Mouse (Mus musculus) olfactory bulb, adult 2 months (tissue): ENCODE results near the gene Slc22a5. TPM values are rescaled to one million over a fixed set of nuclear protein-coding genes. Genes with fewer than 3 reads are reported as not detected.

Experiments used
- H3K27ac ChIP-seq: fragments of 200-500 bp; 2 replicates; pipeline ENCODE4 v1.5.1; 2012; ENCODE audit warnings: low read depth, low read length; ENCODE audit not compliant: insufficient read depth
- H3K4me1 ChIP-seq: fragments of 200-500 bp; 2 replicates; pipeline ENCODE4 v1.6.1; 2012; ENCODE audit warnings: low read length; ENCODE audit not compliant: control insufficient read depth, insufficient read depth
- H3K4me3 ChIP-seq: fragments of 200-500 bp; 2 replicates; pipeline ENCODE4 v1.5.1; 2012; ENCODE audit warnings: mild to moderate bottlenecking, low read depth, low read length, moderate library complexity; ENCODE audit not compliant: insufficient read depth
- CTCF ChIP-seq: fragments of 200-500 bp; IDR thresholded peaks from 2 replicates; pipeline ENCODE4 v1.5.1; 2012; ENCODE audit warnings: low read depth, mild to moderate bottlenecking, low read length, moderate library complexity; ENCODE audit not compliant: insufficient read depth
- POLR2A ChIP-seq: fragments of 200-500 bp; IDR thresholded peaks from 2 replicates; pipeline ENCODE4 v1.6.1; 2012; ENCODE audit warnings: mild to moderate bottlenecking, low read depth, low read length, moderate library complexity; ENCODE audit not compliant: insufficient read depth
- WGBS: fragments of 180-500 bp; shearing (Covaris S2); methylation state at CpG from one replicate; pipeline ENCODE4 v1.1.7; 2018; 5-methylcytosine and 5-hydroxymethylcytosine counted together
- polyA plus RNA-seq: library from polyadenylated mRNA; stranded (reverse); fragments of >200 nt; gene quantifications from 2 replicates; pipeline ENCODE4 v1.2.4, GENCODE M21; 2012; ENCODE audit warnings: low replicate concordance; ENCODE audit not compliant: missing spikeins, insufficient read depth, insufficient read length

Gene Slc22a5
- polyA plus RNA-seq, 1 experiment, result not detected

DNA sequence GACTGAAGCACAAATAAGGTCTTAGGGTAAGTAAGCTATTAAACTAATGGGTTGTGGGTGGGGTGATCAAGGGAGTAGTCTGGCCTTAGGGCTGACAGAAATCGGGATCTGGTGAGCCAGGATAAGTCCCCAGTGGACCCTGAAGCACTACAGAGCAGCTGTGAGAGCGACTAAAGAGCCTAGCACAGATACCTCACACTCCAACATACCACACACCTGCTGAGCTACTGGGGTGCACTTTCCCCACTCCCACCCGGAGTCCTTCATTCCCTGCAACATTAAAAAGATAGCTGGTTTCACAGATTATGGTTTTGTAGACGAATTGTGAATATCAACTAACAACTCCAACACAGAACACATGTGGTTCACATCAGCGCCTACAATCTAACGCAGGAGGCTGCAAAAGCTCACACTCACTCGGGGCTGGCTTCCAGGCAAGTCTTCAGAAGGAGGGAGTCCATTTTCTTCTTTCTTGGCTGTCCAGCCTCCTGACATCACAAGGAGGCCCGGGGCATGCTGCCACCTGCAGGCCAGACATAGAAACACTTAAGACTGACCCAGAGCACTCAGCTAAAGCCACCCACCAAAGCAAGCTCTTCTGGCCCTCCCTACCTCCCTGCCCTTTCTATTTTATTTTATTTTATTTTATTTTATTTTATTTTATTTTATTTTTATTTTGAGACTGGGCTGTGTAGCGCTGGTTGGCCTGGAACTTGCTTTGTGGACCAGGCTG, 41.7 kb downstream of the Slc22a5 start:
- Histone ChIP-seq H3K4me3 (no peak overlapping the region), H3K27ac (no peak overlapping the region), H3K4me1 (no peaks in the 10 kb centered on the region)
- TF ChIP-seq POLR2A (no peak), CTCF (peak; percentile 66; the same call in 1 of the 2 replicates)
- 51% methylated on average over 9 of the region's 9 CpGs for WGBS

DNA sequence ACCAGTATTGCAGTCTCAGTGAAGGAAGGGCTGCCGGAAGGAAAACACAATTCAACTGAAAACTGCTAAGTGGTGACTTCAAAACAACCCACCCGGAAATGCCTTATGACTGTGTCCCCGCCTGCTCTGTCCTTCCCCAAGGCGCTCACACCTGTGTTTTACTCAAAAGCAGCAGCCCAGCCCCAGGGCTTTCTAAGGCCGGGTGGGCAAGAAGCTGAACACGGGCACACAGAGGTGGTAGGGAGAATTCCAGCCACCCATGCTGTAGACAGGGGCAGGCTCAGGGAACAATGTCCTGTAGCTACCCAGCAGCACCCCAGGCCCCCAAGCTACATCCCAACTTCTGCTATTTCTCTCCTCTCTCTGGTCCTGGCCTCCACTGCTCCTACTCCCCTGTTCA, 45.8 kb downstream of the Slc22a5 start:
- 90% methylated on average over 6 of the region's 6 CpGs for WGBS
- TF ChIP-seq CTCF (no peak), POLR2A (no peak)
- Histone ChIP-seq H3K4me1 (peaks cover 8% of the 10 kb centered on the region), H3K4me3 (no peak overlapping the region), H3K27ac (no peak overlapping the region)

DNA sequence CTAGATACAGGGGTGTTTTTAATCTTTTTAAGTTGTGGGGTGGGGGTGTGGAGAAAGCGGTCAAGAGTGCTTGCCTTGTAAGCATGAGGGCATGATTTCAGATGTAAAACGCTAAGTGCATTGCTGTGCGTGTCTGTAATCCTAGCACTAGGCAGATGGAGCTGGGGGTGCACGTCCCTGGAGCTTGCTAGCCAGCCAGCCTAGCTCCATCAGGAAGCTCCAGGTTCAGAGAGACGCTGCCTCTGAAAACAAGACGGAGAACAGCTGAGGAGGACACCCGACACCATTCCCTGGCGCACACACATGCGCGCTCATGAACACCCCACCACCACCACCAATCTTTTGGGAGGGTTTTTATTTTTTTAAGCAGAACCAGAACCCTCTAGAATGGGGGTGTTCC, 48.4 kb downstream of the Slc22a5 start:
- H3K27ac ChIP-seq, result no peak overlapping the region
- TF ChIP-seq POLR2A (no peak), CTCF (no peak)
- no peak overlapping the region for H3K4me3 ChIP-seq
- WGBS, result 92% methylated on average over 10 of the region's 10 CpGs
- peaks cover 8% of the 10 kb centered on the region for H3K4me1 ChIP-seq

DNA sequence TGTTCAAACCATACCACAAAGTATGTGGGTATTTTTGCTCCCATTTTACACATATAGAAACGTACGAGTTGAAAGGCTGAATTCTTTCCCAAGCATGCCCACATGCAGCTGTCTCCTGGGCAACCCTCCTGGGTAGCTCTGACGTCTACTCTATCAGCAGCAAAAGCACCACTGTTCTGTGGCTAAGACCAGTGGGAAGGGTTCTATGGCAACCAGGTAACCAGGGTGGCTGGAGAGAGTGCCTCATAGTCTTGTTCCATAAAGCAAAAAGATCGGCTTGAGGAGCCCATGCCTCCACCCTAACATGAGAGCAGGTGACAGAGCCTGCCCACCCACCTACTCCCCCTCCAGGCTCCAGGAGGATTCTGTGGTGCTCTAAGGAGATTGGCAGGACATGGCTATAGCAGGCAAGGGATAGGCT, 49.3 kb downstream of the Slc22a5 start:
- Histone ChIP-seq H3K4me3 (no peak overlapping the region), H3K27ac (no peak overlapping the region), H3K4me1 (peaks cover 8% of the 10 kb centered on the region)
- no peak for TF ChIP-seq CTCF
- no peak for TF ChIP-seq POLR2A
- 39% methylated on average over 4 of the region's 4 CpGs for WGBS

DNA sequence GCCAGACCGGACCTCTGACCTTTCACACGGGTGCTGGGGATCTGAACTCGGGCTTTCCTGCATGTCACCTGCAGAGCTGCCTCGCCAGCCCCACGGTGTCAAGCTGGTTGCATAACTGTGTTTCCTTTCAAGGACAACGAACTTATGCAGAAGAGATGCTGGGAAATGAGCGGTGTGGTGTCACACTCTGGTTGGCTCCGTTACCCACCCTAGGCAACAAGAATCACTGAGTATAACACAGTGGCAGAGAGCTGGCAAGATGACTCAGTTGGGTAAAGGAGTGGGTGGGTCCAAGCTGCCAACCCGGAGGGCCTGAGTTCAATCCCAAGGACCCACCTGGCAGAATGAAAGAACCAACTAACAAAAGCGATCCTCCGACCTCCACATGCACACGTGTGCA, 49.9 kb downstream of the Slc22a5 start:
- 71% methylated on average over 12 of the region's 12 CpGs for WGBS
- TF ChIP-seq CTCF (no peak), POLR2A (no peak)
- H3K4me3 ChIP-seq, result no peak overlapping the region
- H3K4me1 ChIP-seq, result peaks cover 8% of the 10 kb centered on the region
- no peak overlapping the region for H3K27ac ChIP-seq

DNA sequence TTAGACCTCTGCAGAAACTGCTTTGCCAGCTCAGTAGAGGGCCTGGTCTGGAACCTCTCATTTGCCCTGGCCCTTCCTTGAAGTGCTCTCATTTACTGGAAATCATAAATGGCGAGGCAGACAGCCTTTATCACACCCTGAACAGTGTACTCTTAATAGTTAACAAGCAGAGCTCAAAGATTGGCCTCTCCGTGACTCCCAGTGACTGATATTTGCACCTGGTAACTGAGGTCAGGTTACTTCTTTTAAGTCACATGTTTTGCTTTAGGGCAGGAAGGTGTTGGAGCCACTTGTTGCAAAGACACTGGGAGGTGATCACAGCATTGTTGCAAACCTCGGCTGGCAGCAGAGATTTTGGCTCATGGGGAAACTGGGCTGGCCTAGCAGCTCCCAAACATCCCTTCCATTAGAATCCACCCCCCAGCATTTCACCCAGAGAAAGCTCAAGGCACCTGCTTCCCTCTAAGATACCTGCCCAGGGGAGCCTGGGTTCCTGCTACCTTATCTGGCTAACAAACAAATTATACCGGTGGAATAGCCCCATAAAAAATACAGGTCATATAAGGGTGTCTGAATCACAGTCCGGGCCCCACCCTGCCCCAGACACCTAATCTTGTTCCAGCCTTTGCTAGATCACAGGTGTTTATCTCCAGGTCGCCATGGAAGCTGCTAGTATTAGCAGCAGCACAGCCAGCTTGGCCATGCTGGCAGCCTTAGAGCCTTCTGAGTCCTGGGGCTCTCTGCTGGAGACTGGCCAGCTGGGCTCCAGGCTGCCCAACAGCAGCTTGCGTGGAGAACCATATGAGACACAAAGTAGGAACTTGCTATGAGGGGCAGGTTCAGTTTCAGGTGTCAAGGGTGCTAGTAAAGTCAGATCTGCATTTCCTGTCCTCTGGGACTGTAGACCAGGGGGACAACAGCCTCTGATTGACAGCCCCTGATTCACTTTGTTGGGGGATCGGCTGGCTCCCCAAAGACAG, 51.5 kb downstream of the Slc22a5 start:
- peaks cover 8% of the 10 kb centered on the region for H3K4me1 ChIP-seq

DNA sequence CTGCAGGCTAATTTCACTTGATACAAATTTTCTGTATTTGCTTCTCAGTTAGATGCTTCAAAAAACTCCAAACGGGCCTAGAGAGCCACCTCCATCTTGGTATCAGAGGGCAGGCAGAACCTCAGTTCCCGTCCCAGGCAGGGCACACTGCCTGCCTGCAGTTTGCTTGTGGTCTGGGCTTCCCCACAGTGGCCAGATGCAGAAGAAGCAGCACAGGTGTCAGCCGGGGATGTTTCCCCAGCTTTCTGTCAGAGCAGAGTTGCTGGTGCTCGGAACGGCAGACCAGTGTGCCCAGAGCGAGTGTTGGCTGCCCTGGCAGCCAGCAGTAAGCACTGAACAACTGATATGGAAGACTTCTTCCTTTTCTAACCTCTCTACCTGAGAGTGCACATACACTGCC, 52.3 kb downstream of the Slc22a5 start:
- no peak for TF ChIP-seq POLR2A
- Histone ChIP-seq H3K27ac (no peak overlapping the region), H3K4me1 (peaks cover 8% of the 10 kb centered on the region), H3K4me3 (no peak overlapping the region)
- 92% methylated on average over 6 of the region's 6 CpGs for whole genome bisulfite sequencing

More for the DNA sequence above, 51.5 kb downstream of the Slc22a5 start:
- WGBS, result 81% methylated on average over 8 of the region's 8 CpGs
- Histone ChIP-seq H3K4me3 (no peak overlapping the region), H3K27ac (no peak overlapping the region)
- TF ChIP-seq CTCF (no peak), POLR2A (no peak)

DNA sequence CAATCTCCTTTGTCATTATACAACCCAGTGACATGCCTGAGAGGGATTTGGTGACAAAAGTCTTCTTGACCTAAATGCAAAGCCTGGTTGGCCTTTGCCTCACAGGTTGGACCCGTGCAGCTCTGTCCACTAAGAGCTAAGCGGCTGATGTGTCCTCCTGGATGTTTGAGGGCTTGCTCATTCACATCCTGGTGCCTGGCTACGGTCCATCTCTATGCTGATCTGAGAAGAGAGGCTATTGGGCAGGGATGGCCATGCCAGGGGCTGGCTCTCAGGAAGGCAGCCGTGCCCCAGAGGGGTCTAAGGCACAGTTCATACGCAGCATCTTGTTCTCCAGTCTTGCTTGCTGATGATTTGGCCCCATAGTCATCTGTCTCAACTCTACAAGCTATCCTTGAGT, 53.7 kb downstream of the Slc22a5 start:
- TF ChIP-seq CTCF, result no peak
- TF ChIP-seq POLR2A, result no peak
- Histone ChIP-seq H3K4me1 (peaks cover 8% of the 10 kb centered on the region), H3K4me3 (no peak overlapping the region), H3K27ac (no peak overlapping the region)
- WGBS, result 87% methylated on average over 5 of the region's 5 CpGs

DNA sequence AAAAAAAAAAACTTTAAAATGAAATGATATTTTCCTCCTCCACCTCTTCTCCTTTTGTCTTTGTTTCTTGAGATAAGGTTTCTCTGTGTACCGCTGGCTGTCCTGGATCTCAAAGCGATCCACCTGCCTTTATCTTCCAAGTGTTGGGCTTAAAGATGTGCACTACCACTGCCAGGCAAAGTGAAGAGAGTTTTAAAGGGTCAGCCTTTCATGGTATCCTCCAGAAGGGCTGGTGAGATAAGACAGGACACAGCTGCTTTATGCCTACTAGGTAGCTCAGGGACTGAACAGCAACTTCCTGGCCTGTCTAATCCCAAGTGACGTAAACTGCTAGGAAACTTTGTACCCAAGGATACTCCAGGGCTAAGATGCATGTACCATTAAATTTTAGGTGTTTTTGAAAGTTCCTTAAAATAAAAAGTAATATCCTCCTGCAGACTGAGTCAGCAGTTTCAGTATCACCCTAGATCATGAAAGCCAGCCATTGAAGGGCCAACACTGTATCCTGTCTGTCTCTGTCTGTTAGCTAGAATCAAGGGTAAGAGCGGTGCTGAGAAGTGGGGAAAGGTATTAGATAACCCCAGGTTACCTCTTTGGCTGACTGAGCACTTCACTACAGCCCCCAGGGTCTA, 56.0 kb downstream of the Slc22a5 start:
- 97% methylated on average over 4 of the region's 4 CpGs for WGBS
- H3K27ac ChIP-seq, result no peak overlapping the region
- H3K4me1 ChIP-seq, result no peaks in the 10 kb centered on the region
- no peak overlapping the region for H3K4me3 ChIP-seq
- no peak for TF ChIP-seq POLR2A
- TF ChIP-seq CTCF, result no peak
